Mouse (Mus musculus) MEL (cell line): ENCODE data around the gene Ly6g5c. TPM values are rescaled to one million over a fixed set of nuclear protein-coding genes. Genes with fewer than 3 reads are reported as not detected.

Experiments
- DNase-seq: peaks from one replicate; pipeline ENCODE4 v3.0.0; 2011; ENCODE audit warnings: low read depth, low spot score
- H3K27ac ChIP-seq: 2 replicates; pipeline ENCODE4 v1.5.1; 2012; ENCODE audit warnings: low read depth, mild to moderate bottlenecking, control low read depth, low read length, moderate library complexity; ENCODE audit not compliant: control insufficient read depth
- H3K27me3 ChIP-seq, 2 experiments: fragments of 150-350 bp in 1 of 2; sonication (generic) in 1 of 2; 2 replicates each; pipeline ENCODE4 v1.6.1; 2012; ENCODE audit warnings: low read length in 2 of 2, mild to moderate bottlenecking in 2 of 2, improper control_type of control experiment in 1 of 2, moderate library complexity in 1 of 2; ENCODE audit not compliant: insufficient read depth in 2 of 2, control insufficient read depth in 1 of 2
- H3K36me3 ChIP-seq, 2 experiments: 2 replicates each; pipeline ENCODE4 v1.6.1; 2012 to 2014; ENCODE audit warnings: low read length in 2 of 2, improper control_type of control experiment in 1 of 2, inconsistent platforms in 1 of 2, mild to moderate bottlenecking in 1 of 2; ENCODE audit not compliant: insufficient read depth in 2 of 2, control insufficient read depth in 1 of 2
- H3K4me1 ChIP-seq, 2 experiments: fragments of 150-350 bp in 1 of 2; sonication (generic) in 1 of 2; 2 replicates each; pipeline ENCODE4 v1.6.1; 2012; ENCODE audit warnings: low read length in 2 of 2, improper control_type of control experiment in 1 of 2, mild to moderate bottlenecking in 1 of 2; ENCODE audit not compliant: insufficient read depth in 2 of 2, control insufficient read depth in 1 of 2
- H3K4me3 ChIP-seq, 2 experiments: fragments of 150-350 bp in 1 of 2; sonication (generic) in 1 of 2; 2 replicates each; pipeline ENCODE4 v1.5.1; 2012; ENCODE audit warnings: low read depth in 2 of 2, low read length in 2 of 2, mild to moderate bottlenecking in 2 of 2, moderate library complexity in 2 of 2, control low read depth in 1 of 2, improper control_type of control experiment in 1 of 2; ENCODE audit not compliant: control insufficient read depth in 1 of 2, insufficient read depth in 1 of 2
- H3K79me2 ChIP-seq: 2 replicates; pipeline ENCODE4 v1.6.1; 2012; ENCODE audit warnings: mild to moderate bottlenecking, low read length, moderate library complexity; ENCODE audit not compliant: control insufficient read depth, poor library complexity, insufficient read depth
- H3K9ac ChIP-seq: 2 replicates; pipeline ENCODE4 v1.6.1; 2012; ENCODE audit warnings: low read depth, mild to moderate bottlenecking, control low read depth, low read length, moderate library complexity; ENCODE audit not compliant: control insufficient read depth, poor library complexity, severe bottlenecking
- H3K9me3 ChIP-seq: fragments of 150-350 bp; sonication (generic); replicated peaks from 2 replicates; pipeline ENCODE4 v1.6.1; 2012; ENCODE audit warnings: mild to moderate bottlenecking, low read length, improper control_type of control experiment, moderate library complexity; ENCODE audit not compliant: insufficient read depth
- BHLHE40 ChIP-seq: IDR thresholded peaks from 2 replicates; pipeline ENCODE4 v1.6.1; 2012; ENCODE audit warnings: low read depth, mild to moderate bottlenecking, inconsistent platforms, low read length, improper control_type of control experiment, borderline replicate concordance
- CHD1 ChIP-seq: IDR thresholded peaks from 2 replicates; pipeline ENCODE4 v1.6.1; 2012; ENCODE audit warnings: low read depth, mild to moderate bottlenecking, inconsistent platforms, low read length, improper control_type of control experiment
- CHD2 ChIP-seq: IDR thresholded peaks from 2 replicates; pipeline ENCODE4 v1.6.1; 2011; ENCODE audit warnings: low read length, improper control_type of control experiment
- CTCF ChIP-seq, 3 experiments: IDR thresholded peaks in 2 of 3; conservative IDR thresholded peaks in 1 of 3; 2 replicates each; pipeline ENCODE4 v1.5.1; 2011 to 2012; ENCODE audit warnings: low read length in 3 of 3, low read depth in 2 of 3, mild to moderate bottlenecking in 2 of 3, improper control_type of control experiment in 1 of 3, inconsistent platforms in 1 of 3, mixed read lengths in 1 of 3, moderate library complexity in 1 of 3; ENCODE audit not compliant: control insufficient read depth in 1 of 3, insufficient read depth in 1 of 3, poor library complexity in 1 of 3, severe bottlenecking in 1 of 3
- ETS1 ChIP-seq: IDR thresholded peaks from 2 replicates; pipeline ENCODE4 v1.6.1; 2012; ENCODE audit warnings: low read depth, mild to moderate bottlenecking, inconsistent platforms, low read length, improper control_type of control experiment, moderate library complexity
- GABPA ChIP-seq: IDR thresholded peaks from 2 replicates; pipeline ENCODE4 v1.6.1; 2012; ENCODE audit warnings: low read depth, mild to moderate bottlenecking, inconsistent platforms, low read length, improper control_type of control experiment, moderate library complexity
- GATA1 ChIP-seq: IDR thresholded peaks from 2 replicates; pipeline ENCODE4 v1.6.1; 2011; ENCODE audit warnings: low read depth, low read length, improper control_type of control experiment
- HCFC1 ChIP-seq: IDR thresholded peaks from 2 replicates; pipeline ENCODE4 v1.6.1; 2012; ENCODE audit warnings: low read depth, mild to moderate bottlenecking, inconsistent platforms, low read length, improper control_type of control experiment, moderate library complexity
- JUND ChIP-seq: IDR thresholded peaks from 2 replicates; pipeline ENCODE4 v1.6.1; 2011; ENCODE audit warnings: low read depth, mild to moderate bottlenecking, improper control_type of control experiment, low read length
- MAFK ChIP-seq: IDR thresholded peaks from 2 replicates; pipeline ENCODE4 v1.6.1; 2011; ENCODE audit warnings: low read depth, mild to moderate bottlenecking, low read length, improper control_type of control experiment, borderline replicate concordance
- MAX ChIP-seq: IDR thresholded peaks from 2 replicates; pipeline ENCODE4 v1.6.1; 2011; ENCODE audit warnings: low read length, improper control_type of control experiment
- MAZ ChIP-seq: IDR thresholded peaks from 2 replicates; pipeline ENCODE4 v1.6.1; 2012; ENCODE audit warnings: low read depth, mild to moderate bottlenecking, inconsistent platforms, low read length, improper control_type of control experiment
- MXI1 ChIP-seq: IDR thresholded peaks from 2 replicates; pipeline ENCODE4 v1.6.1; 2011; ENCODE audit warnings: mild to moderate bottlenecking, low read depth, low read length, improper control_type of control experiment
- MYC ChIP-seq: IDR thresholded peaks from 2 replicates; pipeline ENCODE4 v1.6.1; 2011; ENCODE audit warnings: low read depth, mild to moderate bottlenecking, low read length, improper control_type of control experiment, moderate library complexity
- NRF1 ChIP-seq: IDR thresholded peaks from 2 replicates; pipeline ENCODE4 v1.6.1; 2014; ENCODE audit warnings: low read depth, mild to moderate bottlenecking, inconsistent platforms, low read length, improper control_type of control experiment, moderate library complexity; ENCODE audit not compliant: poor library complexity, insufficient read depth, severe bottlenecking
- POLR2A ChIP-seq, 2 experiments: IDR thresholded peaks; 2 replicates each; pipeline ENCODE4 v1.6.1; 2011 to 2012; ENCODE audit warnings: low read length in 2 of 2, mild to moderate bottlenecking in 2 of 2, control low read depth in 1 of 2, improper control_type of control experiment in 1 of 2, low read depth in 1 of 2, moderate library complexity in 1 of 2; ENCODE audit not compliant: control insufficient read depth in 1 of 2, insufficient read depth in 1 of 2, poor library complexity in 1 of 2
- POLR2AphosphoS2 ChIP-seq: IDR thresholded peaks from 2 replicates; pipeline ENCODE4 v1.6.1; 2011; ENCODE audit warnings: low read length, improper control_type of control experiment
- RAD21 ChIP-seq: IDR thresholded peaks from 2 replicates; pipeline ENCODE4 v1.6.1; 2011; ENCODE audit warnings: mild to moderate bottlenecking, low read depth, low read length, improper control_type of control experiment
- SMC3 ChIP-seq: IDR thresholded peaks from 2 replicates; pipeline ENCODE4 v1.6.1; 2011; ENCODE audit warnings: low read depth, low read length, improper control_type of control experiment
- TAL1 ChIP-seq: IDR thresholded peaks from 2 replicates; pipeline ENCODE4 v1.6.1; 2012; ENCODE audit warnings: mild to moderate bottlenecking, inconsistent platforms, low read length, moderate library complexity, mixed read lengths
- TBP ChIP-seq: IDR thresholded peaks from 2 replicates; pipeline ENCODE4 v1.8.0; 2011; ENCODE audit warnings: low read depth, low read length, improper control_type of control experiment
- TCF12 ChIP-seq: IDR thresholded peaks from 2 replicates; pipeline ENCODE4 v1.6.1; 2014; ENCODE audit warnings: low read depth, mild to moderate bottlenecking, inconsistent platforms, low read length, improper control_type of control experiment, moderate library complexity
- UBTF ChIP-seq: IDR thresholded peaks from 2 replicates; pipeline ENCODE4 v1.6.1; 2012; ENCODE audit warnings: low read depth, mild to moderate bottlenecking, inconsistent platforms, low read length, improper control_type of control experiment, moderate library complexity, borderline replicate concordance; ENCODE audit not compliant: insufficient read depth
- USF1 ChIP-seq: IDR thresholded peaks from 2 replicates; pipeline ENCODE4 v1.6.1; 2014; ENCODE audit warnings: low read depth, mild to moderate bottlenecking, inconsistent platforms, low read length, improper control_type of control experiment, moderate library complexity
- USF2 ChIP-seq, 2 experiments: IDR thresholded peaks; 2 replicates each; pipeline ENCODE4 v1.6.1; 2011 to 2012; ENCODE audit warnings: improper control_type of control experiment in 2 of 2, low read length in 2 of 2, borderline replicate concordance in 1 of 2, inconsistent platforms in 1 of 2, low read depth in 1 of 2, mild to moderate bottlenecking in 1 of 2; ENCODE audit not compliant: insufficient read depth in 1 of 2
- ZC3H11A ChIP-seq: IDR thresholded peaks from 2 replicates; pipeline ENCODE4 v1.6.1; 2012; ENCODE audit warnings: low read depth, mild to moderate bottlenecking, inconsistent platforms, low read length, improper control_type of control experiment
- ZKSCAN1 ChIP-seq: IDR thresholded peaks from 2 replicates; pipeline ENCODE4 v1.6.1; 2012; ENCODE audit warnings: low read depth, mild to moderate bottlenecking, inconsistent platforms, low read length, improper control_type of control experiment, moderate library complexity
- ZMIZ1 ChIP-seq: IDR thresholded peaks from 2 replicates; pipeline ENCODE4 v1.6.1; 2012; ENCODE audit warnings: low read depth, mild to moderate bottlenecking, inconsistent platforms, low read length, improper control_type of control experiment, moderate library complexity
- ZNF384 ChIP-seq: IDR thresholded peaks from 2 replicates; pipeline ENCODE4 v1.6.1; 2012; ENCODE audit warnings: low read depth, mild to moderate bottlenecking, inconsistent platforms, low read length, improper control_type of control experiment
- polyA plus RNA-seq, 2 experiments: library from polyadenylated mRNA; stranded (reverse) in 1 of 2; unstranded in 1 of 2; fragments of >175 nt in 1 of 2; fragments of >200 nt in 1 of 2; gene quantifications; 2 replicates each; pipeline versions ENCODE4 v1.2.1 to v1.2.4; 2012; ENCODE audit warnings: low replicate concordance in 2 of 2, low read depth in 1 of 2; ENCODE audit not compliant: insufficient read length in 2 of 2, insufficient read depth in 1 of 2, missing spikeins in 1 of 2
- total RNA-seq: library from RNA; depleted of rRNA; stranded (reverse); fragments of 300-350 nt; gene quantifications from 2 replicates; pipeline ENCODE4 v1.2.3, GENCODE M21; 2012

The Ly6g5c gene
- total and polyA plus RNA-seq, 3 experiments = not detected

- Histone ChIP-seq H3K36me3 (peaks cover 0 to 18% of the 10 kb centered on the region in 2 experiments; a peak in 3 of 4 replicates), H3K9ac (peak overlapping the region; percentile 26; the same call in 1 of the 2 replicates), H3K27me3 (no peaks in the 10 kb centered on the region), H3K27ac (no peak overlapping the region), H3K4me1 (peaks cover 0 to 13% of the 10 kb centered on the region in 2 experiments; a peak in 2 of 4 replicates), H3K9me3 (no peaks in the 10 kb centered on the region), H3K4me3 (no peak overlapping the region), H3K79me2 (peaks cover 35% of the 10 kb centered on the region)
- TF ChIP-seq POLR2AphosphoS2 = no peak
- TF ChIP-seq HCFC1 = no peak
- TF ChIP-seq ZKSCAN1 = no peak
- no peak for TF ChIP-seq ETS1
- DNase-seq = no peak
Measured at GRCm38 (mm10) chr17:35133517-35133916, 25.4 kb downstream of the Ly6g5c start.

GRCm38 (mm10) chr17:35134801-35135590, 26.9 kb downstream of the Ly6g5c start, which contains the start of gene Bag6:
TSS of gene Bag6 (plus strand) at chr17:35135178.
- H3K27ac ChIP-seq = peak within 1 kb of the TSS; percentile 99
- peaks cover 39% of the 10 kb centered on the region for H3K79me2 ChIP-seq
- H3K4me1 ChIP-seq = peaks cover 0 to 13% of the 10 kb centered on the region in 2 experiments; a peak in 2 of 4 replicates
- peaks cover 0 to 18% of the 10 kb centered on the region in 2 experiments for H3K36me3 ChIP-seq
- no peaks in the 10 kb centered on the region for H3K9me3 ChIP-seq
- peak within 1 kb of the TSS; percentile 99 for H3K9ac ChIP-seq
- peak; percentile 96 for DNase-seq
- H3K4me3 ChIP-seq = peak within 1 kb of the TSS; percentile 28 to 99
- no peaks in the 10 kb centered on the region for H3K27me3 ChIP-seq
- TF ChIP-seq POLR2A (IDR thresholded peaks at IDR 0.05; ENCODE audit: control insufficient read depth in 1 of 2, insufficient read depth in 1 of 2, low read depth in 1 of 2, low read length in 2 of 2, poor library complexity in 1 of 2) (peak; percentile 76 to 82), UBTF (no peak), NRF1 (peak; percentile 93), TCF12 (peak; percentile 18), POLR2AphosphoS2 (peak; percentile 84), USF1 (no peak), BHLHE40 (no peak), HCFC1 (peak; percentile 90), GATA1 (0 out of 2 replicates have a peak, but pooled peaks have one; percentile 37), MAZ (peak; percentile 88), ETS1 (peak; percentile 61; the same call in 1 of the 2 replicates), MXI1 (no peak; the same call in none of the 2 replicates), USF2 (IDR thresholded peaks at IDR 0.05; ENCODE audit: borderline replicate concordance in 1 of 2, insufficient read depth in 1 of 2, low read depth in 1 of 2, low read length in 2 of 2) (no peak), ZC3H11A (no peak), RAD21 (no peak), MAX (peak; percentile 99), MYC (no peak; the same call in 1 of the 2 replicates), CTCF (IDR thresholded peaks at IDR 0.05 in 2 of 3, conservative IDR thresholded peaks at IDR 0.05 in 1 of 3; ENCODE audit: control insufficient read depth in 1 of 3, insufficient read depth in 1 of 3, low read depth in 2 of 3, low read length in 3 of 3, poor library complexity in 1 of 3, severe bottlenecking in 1 of 3) (no peak), ZNF384 (no peak), CHD1 (no peak), TBP (peak; percentile 60), CHD2 (no peak), ZKSCAN1 (no peak), ZMIZ1 (peak; percentile 81), MAFK (no peak), JUND (no peak), TAL1 (no peak), GABPA (no peak), SMC3 (no peak; the same call in 1 of the 2 replicates)
